In genomic region chr8:80738388-80739154, GRCm38 (mm10) we compare ENCODE assay signal across 8 mouse cellular contexts. TPM values are rescaled to one million over a fixed set of nuclear protein-coding genes. Genes with fewer than 3 reads are reported as not detected.
A peak's percentile ranks its signal among the peaks of the same experiment; 100 is the strongest.
DNase-seq lines count a peak whose midpoint lies in the region; ATAC-seq and TF ChIP-seq lines count a peak whose summit lies in the region.

No protein-coding gene starts in this region.

- H3K9ac ChIP-seq in ES-Bruce4 (ENCODE audit: low read depth, poor library complexity, severe bottlenecking): peak overlapping the region; percentile 91
- H3K9ac ChIP-seq in forebrain, embryonic 12.5 days: peak overlapping the region; percentile 95
- H3K9ac ChIP-seq in heart, embryonic 16.5 days (ENCODE audit: low read length): peak overlapping the region; percentile 95
- peak overlapping the region; percentile 94 for H3K9ac ChIP-seq in lung, embryonic 14.5 days

- H3K4me2 ChIP-seq in forebrain, embryonic 12.5 days: peak overlapping the region; percentile 84
- H3K4me2 ChIP-seq in heart, embryonic 16.5 days (ENCODE audit: low read depth, low read length): peak overlapping the region; percentile 86
- H3K4me2 ChIP-seq in lung, embryonic 14.5 days: peak overlapping the region; percentile 84

- peak overlapping the region; percentile 73 for H3K4me3 ChIP-seq in ES-Bruce4 (ENCODE audit: low read depth, low read length)
- H3K4me3 ChIP-seq in forebrain, embryonic 12.5 days (replicated peaks): peak overlapping the region; percentile 91
- H3K4me3 ChIP-seq in heart, embryonic 16.5 days (ENCODE audit: low read length): peak overlapping the region; percentile 86
- peak overlapping the region; percentile 90 for H3K4me3 ChIP-seq in lung, embryonic 14.5 days (ENCODE audit: low read depth, low read length)
- H3K4me3 ChIP-seq in olfactory bulb, adult 2 months (ENCODE audit: insufficient read depth, low read depth, low read length): peak overlapping the region; percentile 92

- no peaks in the 10 kb centered on the region for H3K4me1 ChIP-seq in ES-Bruce4 (ENCODE audit: control insufficient read depth, insufficient read depth, low read length)
- H3K4me1 ChIP-seq in forebrain, embryonic 12.5 days: peaks cover 6% of the 10 kb centered on the region
- peaks cover 13% of the 10 kb centered on the region for H3K4me1 ChIP-seq in heart, embryonic 16.5 days (ENCODE audit: control insufficient read depth, insufficient read depth, low read length)
- H3K4me1 ChIP-seq in lung, embryonic 14.5 days (ENCODE audit: insufficient read depth): no peaks in the 10 kb centered on the region
- peaks cover 4% of the 10 kb centered on the region; the same call in 1 of the 2 replicates for H3K4me1 ChIP-seq in olfactory bulb, adult 2 months (ENCODE audit: control insufficient read depth, insufficient read depth, low read length)

- no peaks in the 10 kb centered on the region for H3K27me3 ChIP-seq in ES-Bruce4 (ENCODE audit: control insufficient read depth, insufficient read depth, low read length, poor library complexity, severe bottlenecking)
- H3K27me3 ChIP-seq in forebrain, embryonic 12.5 days: no peaks in the 10 kb centered on the region
- H3K27me3 ChIP-seq in heart, embryonic 16.5 days (ENCODE audit: control insufficient read depth, insufficient read depth, low read length): no peaks in the 10 kb centered on the region
- no peaks in the 10 kb centered on the region for H3K27me3 ChIP-seq in lung, embryonic 14.5 days (ENCODE audit: insufficient read depth, low read length)

- under 1% methylated on average over 70 of the region's 84 CpGs for WGBS in forebrain, embryonic 12.5 days
- under 1% methylated on average over 45 of the region's 84 CpGs for WGBS in heart, embryonic 16.5 days
- WGBS in lung, embryonic 14.5 days: under 1% methylated on average over 84 of the region's 84 CpGs
- 1% methylated on average over 84 of the region's 84 CpGs for WGBS in olfactory bulb, adult 2 months

- TF ChIP-seq EP300 in ES-Bruce4 (IDR thresholded peaks at IDR 0.05; ENCODE audit: insufficient read depth, low read depth, low read length): no peak

- peak overlapping the region; percentile 87 for H3K27ac ChIP-seq in ES-Bruce4 (ENCODE audit: insufficient read depth, low read length)
- H3K27ac ChIP-seq in forebrain, embryonic 12.5 days: peak overlapping the region; percentile 100
- peak overlapping the region; percentile 96 for H3K27ac ChIP-seq in heart, embryonic 16.5 days (ENCODE audit: low read length)
- peak overlapping the region; percentile 99 for H3K27ac ChIP-seq in lung, embryonic 14.5 days (ENCODE audit: low read depth)
- peak overlapping the region; percentile 91 for H3K27ac ChIP-seq in olfactory bulb, adult 2 months (ENCODE audit: insufficient read depth, low read depth, low read length)

- TF ChIP-seq CTCF in ES-Bruce4 (IDR thresholded peaks at IDR 0.05; ENCODE audit: low read depth, low read length): no peak
- no peak for TF ChIP-seq CTCF in lung, embryonic 14.5 days (IDR thresholded peaks at IDR 0.05; ENCODE audit: low read depth)
- TF ChIP-seq CTCF in olfactory bulb, adult 2 months (IDR thresholded peaks at IDR 0.05; ENCODE audit: insufficient read depth, low read depth, low read length): no peak

- no peaks in the 10 kb centered on the region for H3K9me3 ChIP-seq in ES-Bruce4 (replicated peaks; ENCODE audit: control insufficient read depth, insufficient read depth, low read length, poor library complexity, severe bottlenecking)
- no peaks in the 10 kb centered on the region for H3K9me3 ChIP-seq in forebrain, embryonic 12.5 days
- no peaks in the 10 kb centered on the region for H3K9me3 ChIP-seq in heart, embryonic 16.5 days (replicated peaks; ENCODE audit: control insufficient read depth, low read length)
- H3K9me3 ChIP-seq in lung, embryonic 14.5 days (ENCODE audit: low read depth, low read length): no peaks in the 10 kb centered on the region

- peak; percentile 41 for DNase-seq in c-Kit-positive CD71-positive TER-119-positive erythroid progenitor cells, embryonic 14.5 days (ENCODE audit: low spot score)
- peak; percentile 61 to 72 for DNase-seq in layer of hippocampus, adult 18-20 months (ENCODE audit: low spot score in 2 of 2)
- DNase-seq in lung, embryonic 14.5 days: peak; percentile 68
- DNase-seq in thymus, adult 18-20 months: peak; percentile 43

- ATAC-seq in forebrain, embryonic 12.5 days (ENCODE audit: low FRiP score): peak; percentile 78
- peak; percentile 50 for ATAC-seq in heart, embryonic 16.5 days (replicated peaks; ENCODE audit: extremely low read depth, insufficient read depth, low FRiP score)
- peak; percentile 70 for ATAC-seq in lung, embryonic 14.5 days (ENCODE audit: insufficient read depth)

- H3K36me3 ChIP-seq in ES-Bruce4 (ENCODE audit: control insufficient read depth, insufficient read depth, low read length, poor library complexity, severe bottlenecking): peaks cover 20% of the 10 kb centered on the region
- H3K36me3 ChIP-seq in forebrain, embryonic 12.5 days (replicated peaks): peaks cover 21% of the 10 kb centered on the region
- peaks cover 9% of the 10 kb centered on the region; the same call in 1 of the 2 replicates for H3K36me3 ChIP-seq in heart, embryonic 16.5 days (ENCODE audit: control insufficient read depth, insufficient read depth)
- peaks cover 20% of the 10 kb centered on the region for H3K36me3 ChIP-seq in lung, embryonic 14.5 days (ENCODE audit: insufficient read depth)

- no peak for TF ChIP-seq POLR2A in ES-Bruce4 (IDR thresholded peaks at IDR 0.05; ENCODE audit: insufficient read depth, low read length)
- no peak; the same call in 1 of the 2 replicates for TF ChIP-seq POLR2A in olfactory bulb, adult 2 months (IDR thresholded peaks at IDR 0.05; ENCODE audit: insufficient read depth, low read depth, low read length)

RNA-seq across cellular contexts. Expression of gene Smarca5, which starts 0.7 kb away (rescaled TPM):
- polyA plus RNA-seq in ES-Bruce4 (2011; ENCODE audit: insufficient read depth, insufficient read length, low read depth, missing spikeins): 142 and 155 TPM in 2 replicates
- polyA plus RNA-seq in forebrain, embryonic 12.5 days (2016; fragmentation: Nextera tagmentation; extraction: Ambion mirVana): 161 and 162 TPM in 2 replicates
- 33.2 and 35.6 TPM in 2 replicates for polyA plus RNA-seq in heart, embryonic 16.5 days (2015; fragmentation: Nextera tagmentation; extraction: Ambion mirVana)
- total RNA-seq in layer of hippocampus, adult 18-20 months (2021): 10 to 100 TPM; 58.0 to 60.4 TPM
- 103 and 106 TPM in 2 replicates for polyA plus RNA-seq in lung, embryonic 14.5 days (2014; fragmentation: Nextera tagmentation; extraction: Ambion mirVana)
- 90.9 TPM in 1 of 2 replicates, not detected in the other for polyA plus RNA-seq in olfactory bulb, adult 2 months (2012; ENCODE audit: insufficient read depth, insufficient read length, low replicate concordance, missing spikeins)

Comparison
In these comparisons a context has a peak if more than half of its experiments do, and no peak if none do; other contexts are left out.
1. Peak in every context shown above with its lines: DNase-seq, ATAC-seq, H3K4me3 ChIP-seq and H3K27ac ChIP-seq.